ENCODE assay signal across 7 mouse cellular contexts in genomic region chr13:49127844-49128631, GRCm38 (mm10). TPM values are rescaled to one million over a fixed set of nuclear protein-coding genes. Genes with fewer than 3 reads are reported as not detected.
DNase-seq lines count a peak whose midpoint lies in the region; ATAC-seq and TF ChIP-seq lines count a peak whose summit lies in the region.

No protein-coding gene starts in this region.

- H3K4me1 ChIP-seq in lung, embryonic 14.5 days (ENCODE audit: insufficient read depth): peaks cover 3% of the 10 kb centered on the region; the same call in 1 of the 2 replicates
- H3K4me1 ChIP-seq in forebrain, embryonic 15.5 days: peaks cover 61% of the 10 kb centered on the region
- H3K4me1 ChIP-seq in intestine, embryonic 15.5 days (replicated peaks): peaks cover 39% of the 10 kb centered on the region
- peaks cover 38% of the 10 kb centered on the region for H3K4me1 ChIP-seq in stomach, embryonic 16.5 days (ENCODE audit: control insufficient read depth, insufficient read depth, low read length)

- no peaks in the 10 kb centered on the region for H3K9me3 ChIP-seq in lung, embryonic 14.5 days (ENCODE audit: low read depth, low read length)
- H3K9me3 ChIP-seq in forebrain, embryonic 15.5 days: no peaks in the 10 kb centered on the region
- H3K9me3 ChIP-seq in intestine, embryonic 15.5 days: no peaks in the 10 kb centered on the region
- no peaks in the 10 kb centered on the region for H3K9me3 ChIP-seq in stomach, embryonic 16.5 days (replicated peaks; ENCODE audit: control insufficient read depth, low read length)

- TF ChIP-seq CTCF in lung, embryonic 14.5 days (IDR thresholded peaks at IDR 0.05; ENCODE audit: low read depth): no peak

- no peaks in the 10 kb centered on the region for H3K27me3 ChIP-seq in lung, embryonic 14.5 days (ENCODE audit: insufficient read depth, low read length)
- no peaks in the 10 kb centered on the region for H3K27me3 ChIP-seq in forebrain, embryonic 15.5 days
- H3K27me3 ChIP-seq in intestine, embryonic 15.5 days (replicated peaks): no peaks in the 10 kb centered on the region
- no peaks in the 10 kb centered on the region for H3K27me3 ChIP-seq in stomach, embryonic 16.5 days (ENCODE audit: control insufficient read depth, insufficient read depth, low read length)

- H3K4me3 ChIP-seq in lung, embryonic 14.5 days (ENCODE audit: low read depth, low read length): no peak overlapping the region
- H3K4me3 ChIP-seq in forebrain, embryonic 15.5 days: no peak overlapping the region
- no peak overlapping the region for H3K4me3 ChIP-seq in intestine, embryonic 15.5 days (replicated peaks)
- H3K4me3 ChIP-seq in stomach, embryonic 16.5 days (replicated peaks; ENCODE audit: low read length): no peak overlapping the region

- H3K9ac ChIP-seq in lung, embryonic 14.5 days: no peak overlapping the region
- no peak overlapping the region for H3K9ac ChIP-seq in forebrain, embryonic 15.5 days (replicated peaks)
- H3K9ac ChIP-seq in intestine, embryonic 15.5 days: 0 out of 2 replicates have a peak overlapping the region, but pooled peaks have one; percentile 2
- H3K9ac ChIP-seq in stomach, embryonic 16.5 days (ENCODE audit: low read length): peak overlapping the region; percentile 28; the same call in 1 of the 2 replicates

- peak; percentile 16 for DNase-seq in lung, embryonic 14.5 days
- no peak for DNase-seq in lung, postnatal 25 days (ENCODE audit: low spot score)
- no peak for DNase-seq in urinary bladder, postnatal 36 days (ENCODE audit: low spot score in 2 of 2)
- DNase-seq in urinary bladder, postnatal 10 days (ENCODE audit: low spot score): no peak

- WGBS in lung, embryonic 14.5 days: 41% methylated on average over 15 of the region's 15 CpGs
- WGBS in forebrain, embryonic 15.5 days: 37% methylated on average over 15 of the region's 15 CpGs
- WGBS in intestine, embryonic 15.5 days: 39% methylated on average over 15 of the region's 15 CpGs
- WGBS in stomach, embryonic 16.5 days: 38% methylated on average over 15 of the region's 15 CpGs

- ATAC-seq in lung, embryonic 14.5 days (ENCODE audit: insufficient read depth): no peak
- 0 out of 2 replicates have a peak, but pooled peaks have one; percentile 29 for ATAC-seq in forebrain, embryonic 15.5 days (replicated peaks)
- no peak for ATAC-seq in intestine, embryonic 15.5 days
- ATAC-seq in stomach, embryonic 16.5 days (ENCODE audit: insufficient read depth, low FRiP score): no peak

- H3K27ac ChIP-seq in lung, embryonic 14.5 days (ENCODE audit: low read depth): no peak overlapping the region
- H3K27ac ChIP-seq in forebrain, embryonic 15.5 days (replicated peaks): peak overlapping the region; percentile 66
- H3K27ac ChIP-seq in intestine, embryonic 15.5 days: no peak overlapping the region
- peak overlapping the region; percentile 34; the same call in 1 of the 2 replicates for H3K27ac ChIP-seq in stomach, embryonic 16.5 days (ENCODE audit: low read length)

- H3K36me3 ChIP-seq in lung, embryonic 14.5 days (ENCODE audit: insufficient read depth): no peaks in the 10 kb centered on the region
- no peaks in the 10 kb centered on the region for H3K36me3 ChIP-seq in forebrain, embryonic 15.5 days
- H3K36me3 ChIP-seq in intestine, embryonic 15.5 days: no peaks in the 10 kb centered on the region
- H3K36me3 ChIP-seq in stomach, embryonic 16.5 days (ENCODE audit: control insufficient read depth, insufficient read depth, low read length): no peaks in the 10 kb centered on the region

- no peak overlapping the region for H3K4me2 ChIP-seq in lung, embryonic 14.5 days
- H3K4me2 ChIP-seq in forebrain, embryonic 15.5 days (replicated peaks): peak overlapping the region; percentile 19
- H3K4me2 ChIP-seq in intestine, embryonic 15.5 days (replicated peaks): no peak overlapping the region
- no peak overlapping the region for H3K4me2 ChIP-seq in stomach, embryonic 16.5 days (ENCODE audit: low read depth, low read length)

RNA-seq across cellular contexts. Expression of gene Wnk2, which starts 19.8 kb away (rescaled TPM):
- polyA plus RNA-seq in lung, embryonic 14.5 days (2014; fragmentation: Nextera tagmentation; extraction: Ambion mirVana): 1.5 and 1.8 TPM in 2 replicates
- polyA plus RNA-seq in forebrain, embryonic 15.5 days (2015; fragmentation: Nextera tagmentation; extraction: Ambion mirVana): 21.6 and 21.9 TPM in 2 replicates
- polyA plus RNA-seq in intestine, embryonic 15.5 days (2015; fragmentation: Nextera tagmentation; extraction: Ambion mirVana): 3.1 and 4.1 TPM in 2 replicates
- 3.3 and 3.4 TPM in 2 replicates for polyA plus RNA-seq in stomach, embryonic 16.5 days (2015; fragmentation: Nextera tagmentation; extraction: Ambion mirVana)

RNA-seq across cellular contexts. Expression of gene Ninj1, which starts 59.2 kb away (rescaled TPM):
- polyA plus RNA-seq in lung, embryonic 14.5 days (2014; fragmentation: Nextera tagmentation; extraction: Ambion mirVana): 39.4 and 44.2 TPM in 2 replicates
- polyA plus RNA-seq in forebrain, embryonic 15.5 days (2015; fragmentation: Nextera tagmentation; extraction: Ambion mirVana): 21.1 and 22.0 TPM in 2 replicates
- 54.8 and 62.1 TPM in 2 replicates for polyA plus RNA-seq in intestine, embryonic 15.5 days (2015; fragmentation: Nextera tagmentation; extraction: Ambion mirVana)
- 57.8 and 61.0 TPM in 2 replicates for polyA plus RNA-seq in stomach, embryonic 16.5 days (2015; fragmentation: Nextera tagmentation; extraction: Ambion mirVana)

Comparison
In these comparisons a context has a peak if more than half of its experiments do, and no peak if none do; other contexts are left out.
1. H3K27ac ChIP-seq: peak in forebrain, embryonic 15.5 days (single experiment) and stomach, embryonic 16.5 days (single experiment); none in lung, embryonic 14.5 days (single experiment) and intestine, embryonic 15.5 days (single experiment).
2. H3K9ac ChIP-seq: peak in intestine, embryonic 15.5 days (single experiment) and stomach, embryonic 16.5 days (single experiment); none in lung, embryonic 14.5 days (single experiment) and forebrain, embryonic 15.5 days (single experiment).